Mouse (Mus musculus): ENCODE data around the gene Rragb. TPM values are rescaled to one million over a fixed set of nuclear protein-coding genes. Genes with fewer than 3 reads are reported as not detected.
A peak's percentile ranks its signal among the peaks of the same experiment; 100 is the strongest.
"Not testable (repeated sequence)": the region's sequence is repeated elsewhere in the genome, so short reads cannot be mapped to it uniquely, and the experiment has no call there.

Gene Rragb
- total and polyA plus RNA-seq, 3 experiments = 0.08 to 1.7 (median 1.7) TPM

GRCm38 (mm10) chrX:153174786-153175185, 35.0 kb downstream of the Rragb start:
- Histone ChIP-seq H3K27ac (ENCODE audit: insufficient read depth, low read depth) (no peak overlapping the region), H3K27me3 (replicated peaks) (no peaks in the 10 kb centered on the region), H3K9ac (ENCODE audit: insufficient read depth, low read depth) (no peak overlapping the region), H3K4me3 (replicated peaks in 1 of 3; ENCODE audit: low read depth in 2 of 3, low read length in 2 of 3, poor library complexity in 1 of 3) (no peak overlapping the region), H3K79me2 (replicated peaks; ENCODE audit: control insufficient read depth, extremely low read depth, insufficient read depth, poor library complexity, severe bottlenecking) (no peaks in the 10 kb centered on the region), H3K9me3 (replicated peaks; ENCODE audit: low read length) (no peaks in the 10 kb centered on the region), H3K36me3 (replicated peaks in 1 of 2; ENCODE audit: control insufficient read depth in 1 of 2, insufficient read depth in 1 of 2, low read length in 1 of 2) (no peaks in the 10 kb centered on the region), H3K4me2 (ENCODE audit: insufficient read depth, low read depth, poor library complexity, severe bottlenecking) (no peak overlapping the region), H3K4me1 (ENCODE audit: control insufficient read depth in 1 of 2, insufficient read depth in 2 of 2) (no peaks in the 10 kb centered on the region)
- no peak for TF ChIP-seq MAFK (IDR thresholded peaks at IDR 0.05; ENCODE audit: insufficient replicate concordance, low read length)
- peak; percentile 18 to 41; a peak in 3 of 4 replicates for TF ChIP-seq CTCF (conservative IDR thresholded peaks at IDR 0.05 in 1 of 2, IDR thresholded peaks at IDR 0.05 in 1 of 2; ENCODE audit: low read depth in 2 of 2, low read length in 2 of 2)
- in situ Hi-C loops (cut with MboI; ENCODE audit: low pct_ligation_motif_present, low pct_unique_long_range_greater_than_20kb, low sequenced_read_pairs) (no loop called here), dilution Hi-C loops (cut with MboI; ENCODE audit: extremely low pct_ligation_motif_present, extremely low pct_unique_long_range_greater_than_20kb, low sequenced_read_pairs) (no loop called here)
- peak; percentile 11 for DNase-seq (ENCODE audit: extremely low read depth)

GRCm38 (mm10) chrX:153182221-153182620, 42.4 kb downstream of the Rragb start:
- Histone ChIP-seq H3K79me2 (replicated peaks; ENCODE audit: control insufficient read depth, extremely low read depth, insufficient read depth, poor library complexity, severe bottlenecking) (no peaks in the 10 kb centered on the region), H3K9me3 (replicated peaks; ENCODE audit: low read length) (no peaks in the 10 kb centered on the region), H3K36me3 (replicated peaks in 1 of 2; ENCODE audit: control insufficient read depth in 1 of 2, insufficient read depth in 1 of 2, low read length in 1 of 2) (no peaks in the 10 kb centered on the region), H3K27ac (ENCODE audit: insufficient read depth, low read depth) (no peak overlapping the region), H3K4me1 (ENCODE audit: control insufficient read depth in 1 of 2, insufficient read depth in 2 of 2) (no peaks in the 10 kb centered on the region), H3K27me3 (replicated peaks) (no peaks in the 10 kb centered on the region), H3K9ac (ENCODE audit: insufficient read depth, low read depth) (no peak overlapping the region), H3K4me2 (ENCODE audit: insufficient read depth, low read depth, poor library complexity, severe bottlenecking) (no peak overlapping the region), H3K4me3 (replicated peaks in 1 of 3; ENCODE audit: low read depth in 2 of 3, low read length in 2 of 3, poor library complexity in 1 of 3) (no peak overlapping the region)
- dilution Hi-C loops (cut with MboI; ENCODE audit: extremely low pct_ligation_motif_present, extremely low pct_unique_long_range_greater_than_20kb, low sequenced_read_pairs) = no loop called here
- no peak for DNase-seq (ENCODE audit: extremely low read depth)
- in situ Hi-C loops (cut with MboI; ENCODE audit: low pct_ligation_motif_present, low pct_unique_long_range_greater_than_20kb, low sequenced_read_pairs) = no loop called here
- TF ChIP-seq CHD1 (IDR thresholded peaks at IDR 0.05; ENCODE audit: low read depth, low read length) = no peak

- dilution Hi-C loops (cut with MboI; ENCODE audit: extremely low pct_ligation_motif_present, extremely low pct_unique_long_range_greater_than_20kb, low sequenced_read_pairs); in situ Hi-C loops (cut with MboI; ENCODE audit: low pct_ligation_motif_present, low pct_unique_long_range_greater_than_20kb, low sequenced_read_pairs); H3K4me2 ChIP-seq (ENCODE audit: insufficient read depth, low read depth, poor library complexity, severe bottlenecking); H3K4me3 ChIP-seq (replicated peaks in 1 of 3; ENCODE audit: low read depth in 2 of 3, low read length in 2 of 3, poor library complexity in 1 of 3); H3K4me1 ChIP-seq (ENCODE audit: control insufficient read depth in 1 of 2, insufficient read depth in 2 of 2); H3K9ac ChIP-seq (ENCODE audit: insufficient read depth, low read depth); H3K9me3 ChIP-seq (replicated peaks; ENCODE audit: low read length); H3K27ac ChIP-seq (ENCODE audit: insufficient read depth, low read depth); H3K79me2 ChIP-seq (replicated peaks; ENCODE audit: control insufficient read depth, extremely low read depth, insufficient read depth, poor library complexity, severe bottlenecking); H3K27me3 ChIP-seq (replicated peaks); H3K36me3 ChIP-seq (replicated peaks in 1 of 2; ENCODE audit: control insufficient read depth in 1 of 2, insufficient read depth in 1 of 2, low read length in 1 of 2): not testable (repeated sequence)
- TF ChIP-seq CTCF (conservative IDR thresholded peaks at IDR 0.05 in 1 of 2, IDR thresholded peaks at IDR 0.05 in 1 of 2; ENCODE audit: low read depth in 2 of 2, low read length in 2 of 2) = peak in 1 of 2 experiments; percentile 32; a peak in 2 of 4 replicates
- peak; percentile 2 for DNase-seq (ENCODE audit: extremely low read depth)
Observed at GRCm38 (mm10) chrX:153199185-153199584, 59.4 kb downstream of the Rragb start.

- peak; percentile 27 for DNase-seq (ENCODE audit: extremely low read depth)
- no peak overlapping the region for H3K4me3 ChIP-seq (replicated peaks in 1 of 3; ENCODE audit: low read depth in 2 of 3, low read length in 2 of 3, poor library complexity in 1 of 3)
- dilution Hi-C loops (cut with MboI; ENCODE audit: extremely low pct_ligation_motif_present, extremely low pct_unique_long_range_greater_than_20kb, low sequenced_read_pairs) (no loop called here), in situ Hi-C loops (cut with MboI; ENCODE audit: low pct_ligation_motif_present, low pct_unique_long_range_greater_than_20kb, low sequenced_read_pairs) (no loop called here)
- H3K9ac ChIP-seq (ENCODE audit: insufficient read depth, low read depth) = no peak overlapping the region
- TF ChIP-seq IRF4 (IDR thresholded peaks at IDR 0.05; ENCODE audit: low read depth, low read length) (no peak), CTCF (conservative IDR thresholded peaks at IDR 0.05 in 1 of 2, IDR thresholded peaks at IDR 0.05 in 1 of 2; ENCODE audit: low read depth in 2 of 2, low read length in 2 of 2) (no peak), RCOR1 (conservative IDR thresholded peaks at IDR 0.05; ENCODE audit: low read depth, low read length) (no peak), CHD2 (IDR thresholded peaks at IDR 0.05; ENCODE audit: low read length) (no peak), MYC (IDR thresholded peaks at IDR 0.05; ENCODE audit: low read depth, low read length) (no peak), NRF1 (IDR thresholded peaks at IDR 0.05; ENCODE audit: low read depth, low read length) (no peak), SIN3A (IDR thresholded peaks at IDR 0.05; ENCODE audit: low read length) (no peak), EP300 (IDR thresholded peaks at IDR 0.05; ENCODE audit: low read length) (no peak), MAX (IDR thresholded peaks at IDR 0.05; ENCODE audit: low read length) (no peak), BHLHE40 (IDR thresholded peaks at IDR 0.05; ENCODE audit: low read depth, low read length) (no peak), ELF1 (IDR thresholded peaks at IDR 0.05; ENCODE audit: low read depth, low read length) (no peak), CHD1 (IDR thresholded peaks at IDR 0.05; ENCODE audit: low read depth, low read length) (no peak), POLR2A (IDR thresholded peaks at IDR 0.05; ENCODE audit: low read depth, low read length) (no peak), USF2 (conservative IDR thresholded peaks at IDR 0.05; ENCODE audit: low read depth, low read length) (no peak), E2F4 (IDR thresholded peaks at IDR 0.05; ENCODE audit: insufficient replicate concordance, low read depth, low read length) (no peak), PAX5 (IDR thresholded peaks at IDR 0.05; ENCODE audit: low read length) (no peak), USF1 (IDR thresholded peaks at IDR 0.05; ENCODE audit: low read depth, low read length) (no peak), GABPA (IDR thresholded peaks at IDR 0.05; ENCODE audit: insufficient replicate concordance, low read depth, low read length) (no peak), JUN (IDR thresholded peaks at IDR 0.05; ENCODE audit: insufficient read depth, low read depth, low read length) (no peak)
- no peak overlapping the region for H3K4me2 ChIP-seq (ENCODE audit: insufficient read depth, low read depth, poor library complexity, severe bottlenecking)
- H3K79me2 ChIP-seq (replicated peaks; ENCODE audit: control insufficient read depth, extremely low read depth, insufficient read depth, poor library complexity, severe bottlenecking) = no peaks in the 10 kb centered on the region
- no peak overlapping the region for H3K27ac ChIP-seq (ENCODE audit: insufficient read depth, low read depth)
- no peaks in the 10 kb centered on the region for H3K36me3 ChIP-seq (replicated peaks in 1 of 2; ENCODE audit: control insufficient read depth in 1 of 2, insufficient read depth in 1 of 2, low read length in 1 of 2)
- H3K9me3 ChIP-seq (replicated peaks; ENCODE audit: low read length) = no peaks in the 10 kb centered on the region
- no peaks in the 10 kb centered on the region for H3K27me3 ChIP-seq (replicated peaks)
- H3K4me1 ChIP-seq (ENCODE audit: control insufficient read depth in 1 of 2, insufficient read depth in 2 of 2) = peaks cover 0 to 7% of the 10 kb centered on the region in 2 experiments; a peak in 2 of 4 replicates
Observed at GRCm38 (mm10) chrX:153211101-153211500, 71.3 kb downstream of the Rragb start.

All from CH12.LX (cell line).